Mouse (Mus musculus): Measurements from ENCODE around the gene Spc25.

- TF ChIP-seq EP300 (IDR thresholded peaks at IDR 0.05; ENCODE audit: low read depth) (no peak), CTCF (IDR thresholded peaks at IDR 0.05; ENCODE audit: low read depth) (no peak)
Measured at GRCm38 (mm10) chr2:69206523-69206922, 529 bp upstream of the Spc25 start.

All from liver, postnatal 0 days (tissue).